Mouse (Mus musculus): ENCODE measurements around the gene Psmb8.

GRCm38 (mm10) chr17:34248764-34249163, 51.2 kb downstream of the Psmb8 start:
- TF ChIP-seq CTCF (IDR thresholded peaks at IDR 0.05) (0 out of 2 replicates have a peak, but pooled peaks have one; percentile 11), EP300 (IDR thresholded peaks at IDR 0.05) (no peak)

Measured in lung, postnatal 0 days (tissue).